Mouse (Mus musculus) intestine, embryonic 14.5 days (tissue): ENCODE measurements at regions not wholly inside any gene's neighbourhood (a gene's known extent, or its start where the extent isn't known, plus 50 kb on each side); places are given as distances from the start of the nearest gene placed in this dataset.

Experiments
- ATAC-seq: fragments of 200-750 bp; cut with Nextera tagmentation; replicated peaks from 2 replicates; pipeline ENCODE4 v1.8.0; 2017; ENCODE audit warnings: low read depth, moderate number of reproducible peaks, moderate TSS enrichment, moderate library complexity; ENCODE audit not compliant: low FRiP score, low TSS enrichment
- DNase-seq: peaks from one replicate; pipeline ENCODE4 v3.0.0-alpha.2; 2018; ENCODE audit warnings: low spot score
- H3K27ac ChIP-seq: fragments of 300-500 bp; sonication (generic); 2 replicates; pipeline ENCODE4 v1.5.1; 2014; ENCODE audit warnings: low read depth, mild to moderate bottlenecking, control low read depth
- H3K27me3 ChIP-seq: fragments of 300-500 bp; sonication (generic); replicated peaks from 2 replicates; pipeline ENCODE4 v1.6.1; 2014; ENCODE audit warnings: low read length, control low read depth; ENCODE audit not compliant: control insufficient read depth, insufficient read depth
- H3K36me3 ChIP-seq: fragments of 300-500 bp; sonication (generic); 2 replicates; pipeline ENCODE4 v1.6.1; 2014; ENCODE audit warnings: low read length, control low read depth; ENCODE audit not compliant: control insufficient read depth, insufficient read depth
- H3K4me1 ChIP-seq: fragments of 300-500 bp; sonication (generic); replicated peaks from 2 replicates; pipeline ENCODE4 v1.6.1; 2014; ENCODE audit warnings: low read length, control low read depth, mixed read lengths; ENCODE audit not compliant: control insufficient read depth, insufficient read depth
- H3K4me2 ChIP-seq: fragments of 300-500 bp; sonication (generic); 2 replicates; pipeline ENCODE4 v1.6.1; 2014; ENCODE audit warnings: low read length
- H3K4me3 ChIP-seq: fragments of 300-500 bp; sonication (generic); 2 replicates; pipeline ENCODE4 v1.5.1; 2014; ENCODE audit warnings: low read depth, low read length, control low read depth, mixed read lengths
- H3K9ac ChIP-seq: fragments of 300-500 bp; sonication (generic); 2 replicates; pipeline ENCODE4 v1.6.1; 2014; ENCODE audit warnings: mild to moderate bottlenecking, low read length
- H3K9me3 ChIP-seq: fragments of 300-500 bp; sonication (generic); 2 replicates; pipeline ENCODE4 v1.6.1; 2016; ENCODE audit warnings: low read length, control low read depth; ENCODE audit not compliant: control insufficient read depth
- WGBS: fragments of 180-500 bp; shearing (Covaris S2); extraction: QIAGEN DNeasy Blood & Tissue Kit; methylation state at CpG from one replicate; pipeline ENCODE4 v1.1.7; 2014; 5-methylcytosine and 5-hydroxymethylcytosine counted together

DNA sequence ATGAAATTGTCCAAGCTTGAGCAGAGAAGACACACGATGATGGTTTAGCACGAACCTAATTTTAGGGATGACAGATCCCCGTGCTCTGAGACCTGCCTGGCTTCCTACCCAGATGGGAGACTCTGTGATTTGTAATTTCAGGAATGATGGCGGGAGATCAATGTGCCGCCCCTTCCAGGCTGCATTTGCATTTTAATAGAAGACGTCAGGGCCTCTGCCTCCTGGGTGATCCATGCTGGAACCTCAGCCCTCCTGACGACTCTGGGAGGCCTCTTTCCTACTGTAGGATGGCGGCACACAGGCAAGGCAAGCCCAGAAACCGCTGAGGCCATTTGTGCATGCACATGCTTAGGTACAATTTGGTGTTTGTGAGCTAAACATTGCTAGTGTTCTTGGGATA, 90.1 kb downstream of the Barhl2 start:
- Histone ChIP-seq H3K4me2 (no peak overlapping the region), H3K36me3 (no peaks in the 10 kb centered on the region), H3K4me1 (no peaks in the 10 kb centered on the region), H3K4me3 (no peak overlapping the region), H3K9me3 (no peaks in the 10 kb centered on the region), H3K27ac (no peak overlapping the region), H3K27me3 (0 out of 2 replicates have a peak, but pooled peaks cover 3% of the 10 kb centered on the region), H3K9ac (no peak overlapping the region)
- DNase-seq = no peak
- 35% methylated on average over 9 of the region's 9 CpGs for WGBS
- ATAC-seq = no peak

DNA sequence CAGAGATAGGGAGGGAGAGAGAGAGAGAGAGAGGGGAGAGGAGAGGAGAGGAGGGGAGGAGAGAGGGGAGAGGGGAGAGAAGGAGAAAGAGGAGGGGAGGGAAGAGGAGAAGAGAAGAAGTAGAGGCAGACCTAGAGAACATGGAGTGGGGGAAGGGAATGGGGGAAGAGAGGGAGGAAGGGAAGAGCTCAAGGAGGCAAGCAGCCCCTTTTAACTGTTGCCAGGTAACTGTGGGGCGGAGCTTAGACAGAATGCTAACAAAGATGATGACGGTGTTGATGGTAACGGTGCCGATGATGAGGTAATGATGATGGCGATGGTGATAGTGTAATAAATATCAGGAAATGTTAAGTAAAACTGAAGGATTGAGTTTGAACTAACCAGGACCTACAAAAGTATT, 90.7 kb downstream of the Barhl2 start:
- H3K4me2 ChIP-seq = no peak overlapping the region
- H3K36me3 ChIP-seq = no peaks in the 10 kb centered on the region
- H3K27me3 ChIP-seq = 0 out of 2 replicates have a peak, but pooled peaks cover 3% of the 10 kb centered on the region
- no peaks in the 10 kb centered on the region for H3K4me1 ChIP-seq
- no peak for ATAC-seq
- H3K4me3 ChIP-seq = no peak overlapping the region
- no peak overlapping the region for H3K27ac ChIP-seq
- 68% methylated on average over 5 of the region's 5 CpGs for WGBS
- no peaks in the 10 kb centered on the region for H3K9me3 ChIP-seq
- DNase-seq = no peak
- H3K9ac ChIP-seq = no peak overlapping the region

DNA sequence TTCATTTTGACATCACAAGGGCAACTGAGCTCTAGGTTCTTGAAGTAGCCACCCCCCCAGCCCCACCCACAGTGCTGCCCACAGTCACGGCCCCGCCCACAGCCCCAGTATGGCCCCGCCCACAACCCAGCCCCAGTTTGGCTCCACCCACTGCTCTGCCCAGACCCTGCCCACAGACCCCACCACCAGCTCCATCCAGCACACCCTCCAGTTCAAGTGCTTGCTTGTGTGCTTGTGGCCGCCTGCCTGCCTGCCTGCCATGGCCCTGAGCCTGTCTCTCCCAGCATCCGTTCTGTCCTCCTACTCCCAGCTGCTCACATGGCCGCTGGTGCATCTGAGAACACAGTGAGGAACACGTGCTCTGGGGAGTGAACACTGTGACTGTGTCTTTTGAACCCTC, 92.0 kb downstream of the Barhl2 start:
- DNase-seq = no peak
- no peak overlapping the region for H3K27ac ChIP-seq
- no peak overlapping the region for H3K4me3 ChIP-seq
- no peak overlapping the region for H3K9ac ChIP-seq
- no peaks in the 10 kb centered on the region for H3K4me1 ChIP-seq
- whole genome bisulfite sequencing = 81% methylated on average over 7 of the region's 7 CpGs
- no peaks in the 10 kb centered on the region for H3K9me3 ChIP-seq
- ATAC-seq = no peak
- 0 out of 2 replicates have a peak, but pooled peaks cover 3% of the 10 kb centered on the region for H3K27me3 ChIP-seq
- no peaks in the 10 kb centered on the region for H3K36me3 ChIP-seq
- H3K4me2 ChIP-seq = no peak overlapping the region

DNA sequence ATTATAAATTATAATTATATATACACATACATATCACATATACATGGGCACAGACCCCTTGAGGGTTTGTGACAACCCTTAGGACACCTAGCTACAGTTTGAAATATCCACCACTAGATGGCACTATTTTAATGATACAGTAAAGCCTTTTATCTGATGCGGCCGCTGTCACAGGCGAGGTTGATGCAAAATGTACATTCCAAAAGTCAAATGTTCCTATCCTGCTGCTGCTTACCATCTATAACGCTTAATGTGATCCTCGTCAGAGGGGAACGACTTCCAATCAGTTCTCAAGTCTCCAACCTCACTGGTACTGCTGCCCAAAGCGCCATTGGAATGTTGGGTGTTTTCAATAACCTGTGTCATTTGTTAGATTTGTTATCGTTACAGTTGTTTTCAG, 92.9 kb downstream of the Barhl2 start:
- 46% methylated on average over 8 of the region's 8 CpGs for WGBS

DNA sequence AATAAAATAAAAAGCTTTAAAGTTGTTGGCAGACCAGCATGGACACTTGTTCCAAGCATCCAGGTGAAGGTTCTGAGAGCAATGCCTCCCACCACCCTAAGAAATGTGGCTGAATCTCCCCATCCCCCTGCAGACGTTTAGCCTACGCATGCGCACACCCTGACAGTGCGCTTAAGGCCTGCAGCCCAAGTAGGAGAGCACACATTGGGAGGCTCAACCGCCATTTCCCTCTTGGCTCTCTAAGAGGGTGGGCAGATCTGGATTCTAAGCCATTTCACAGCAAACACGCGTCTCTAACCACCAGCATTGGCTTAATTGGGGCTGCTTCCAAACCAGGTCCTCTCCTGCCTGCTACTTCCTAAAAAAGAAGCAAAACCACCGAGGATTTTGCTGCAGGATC, 106.6 kb downstream of the Barhl2 start:
- Histone ChIP-seq H3K27ac (no peak overlapping the region), H3K4me3 (no peak overlapping the region), H3K4me2 (no peak overlapping the region), H3K9ac (no peak overlapping the region), H3K27me3 (no peaks in the 10 kb centered on the region), H3K9me3 (no peaks in the 10 kb centered on the region), H3K4me1 (no peaks in the 10 kb centered on the region), H3K36me3 (no peaks in the 10 kb centered on the region)
- WGBS = 88% methylated on average over 8 of the region's 8 CpGs
- DNase-seq (no peak), ATAC-seq (no peak)

More for the DNA sequence above, 92.9 kb downstream of the Barhl2 start:
- Histone ChIP-seq H3K27ac (no peak overlapping the region), H3K4me3 (no peak overlapping the region), H3K9me3 (no peaks in the 10 kb centered on the region), H3K27me3 (0 out of 2 replicates have a peak, but pooled peaks cover 3% of the 10 kb centered on the region), H3K4me1 (no peaks in the 10 kb centered on the region), H3K36me3 (no peaks in the 10 kb centered on the region), H3K9ac (no peak overlapping the region), H3K4me2 (no peak overlapping the region)
- DNase-seq (no peak), ATAC-seq (no peak)

DNA sequence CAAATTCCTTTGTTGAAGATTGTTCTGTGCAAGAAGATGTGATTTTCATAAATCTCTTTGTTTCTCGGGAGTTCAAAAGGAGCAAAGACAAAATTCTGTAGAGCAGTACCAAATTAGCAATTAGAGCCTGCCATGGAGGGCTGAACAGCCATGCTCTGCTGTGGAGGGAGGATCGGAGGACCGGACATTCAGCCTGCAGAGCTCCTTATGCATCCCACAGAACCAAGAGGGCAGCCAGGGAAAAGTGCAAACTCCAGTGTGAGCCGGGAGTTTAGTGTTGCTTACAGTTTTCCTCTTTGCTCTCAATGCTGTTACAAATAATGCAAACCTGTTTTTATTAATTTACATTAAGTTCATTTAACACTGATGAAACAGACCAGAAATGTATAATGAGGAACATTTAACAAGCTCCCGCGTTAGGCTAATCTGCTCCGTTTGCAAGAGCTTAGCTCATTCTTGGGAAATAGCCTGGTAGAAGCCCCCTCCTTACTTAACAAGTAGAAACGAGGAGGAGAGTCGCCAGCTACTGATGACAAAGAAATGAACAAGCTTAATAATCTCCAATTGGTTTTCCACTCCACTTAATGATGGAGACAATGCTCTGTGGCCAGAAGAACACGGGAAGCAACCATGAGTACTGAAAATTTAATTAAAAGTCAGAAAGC, 108.0 kb downstream of the Barhl2 start:
- H3K4me3 ChIP-seq = no peak overlapping the region
- 0 out of 2 replicates have a peak, but pooled peaks cover 1% of the 10 kb centered on the region for H3K27me3 ChIP-seq
- H3K4me1 ChIP-seq = no peaks in the 10 kb centered on the region
- H3K36me3 ChIP-seq = no peaks in the 10 kb centered on the region
- DNase-seq (no peak), ATAC-seq (no peak)
- H3K4me2 ChIP-seq = no peak overlapping the region
- no peak overlapping the region for H3K27ac ChIP-seq
- 66% methylated on average over 10 of the region's 10 CpGs for WGBS
- no peaks in the 10 kb centered on the region for H3K9me3 ChIP-seq
- no peak overlapping the region for H3K9ac ChIP-seq

- Histone ChIP-seq H3K9me3 (no peaks in the 10 kb centered on the region), H3K27me3 (peaks cover 19% of the 10 kb centered on the region), H3K4me2 (no peak overlapping the region), H3K4me1 (no peaks in the 10 kb centered on the region), H3K9ac (no peak overlapping the region), H3K27ac (no peak overlapping the region), H3K36me3 (no peaks in the 10 kb centered on the region), H3K4me3 (no peak overlapping the region)
- WGBS = 12% methylated on average over 8 of the region's 8 CpGs
- DNase-seq (no peak), ATAC-seq (no peak)
These were observed 113.7 kb downstream of the Barhl2 start for GRCm38 (mm10) chr5:106344308-106344707.

- H3K36me3 ChIP-seq = no peaks in the 10 kb centered on the region
- no peaks in the 10 kb centered on the region for H3K4me1 ChIP-seq
- no peak overlapping the region for H3K4me3 ChIP-seq
- H3K27ac ChIP-seq = no peak overlapping the region
- H3K27me3 ChIP-seq = peaks cover 19% of the 10 kb centered on the region
- no peak overlapping the region for H3K9ac ChIP-seq
- no peak for DNase-seq
- no peaks in the 10 kb centered on the region for H3K9me3 ChIP-seq
- H3K4me2 ChIP-seq = no peak overlapping the region
- 36% methylated on average over 6 of the region's 6 CpGs for WGBS
- no peak for ATAC-seq
These were observed 114.4 kb downstream of the Barhl2 start for GRCm38 (mm10) chr5:106343601-106344000.

- Histone ChIP-seq H3K9me3 (no peaks in the 10 kb centered on the region), H3K4me2 (no peak overlapping the region), H3K4me3 (no peak overlapping the region), H3K36me3 (no peaks in the 10 kb centered on the region), H3K27me3 (peaks cover 19% of the 10 kb centered on the region), H3K9ac (no peak overlapping the region), H3K27ac (no peak overlapping the region), H3K4me1 (no peaks in the 10 kb centered on the region)
- ATAC-seq = no peak
- 39% methylated on average over 12 of the region's 12 CpGs for WGBS
- no peak for DNase-seq
These were observed 116.6 kb downstream of the Barhl2 start for GRCm38 (mm10) chr5:106341361-106341760.
